Mouse (Mus musculus) ES-Bruce4 (cell line): ENCODE data around the gene Dvl3.

Experiments
- CTCF ChIP-seq: IDR thresholded peaks from one replicate; pipeline ENCODE4 v1.8.1; 2011; ENCODE audit warnings: low read depth, low read length
- EP300 ChIP-seq: IDR thresholded peaks from 2 replicates; pipeline ENCODE4 v1.6.1; 2011; ENCODE audit warnings: low read depth, low read length; ENCODE audit not compliant: insufficient read depth
- POLR2A ChIP-seq: IDR thresholded peaks from one replicate; pipeline ENCODE4 v1.8.1; 2011; ENCODE audit warnings: low read length; ENCODE audit not compliant: insufficient read depth

DNA sequence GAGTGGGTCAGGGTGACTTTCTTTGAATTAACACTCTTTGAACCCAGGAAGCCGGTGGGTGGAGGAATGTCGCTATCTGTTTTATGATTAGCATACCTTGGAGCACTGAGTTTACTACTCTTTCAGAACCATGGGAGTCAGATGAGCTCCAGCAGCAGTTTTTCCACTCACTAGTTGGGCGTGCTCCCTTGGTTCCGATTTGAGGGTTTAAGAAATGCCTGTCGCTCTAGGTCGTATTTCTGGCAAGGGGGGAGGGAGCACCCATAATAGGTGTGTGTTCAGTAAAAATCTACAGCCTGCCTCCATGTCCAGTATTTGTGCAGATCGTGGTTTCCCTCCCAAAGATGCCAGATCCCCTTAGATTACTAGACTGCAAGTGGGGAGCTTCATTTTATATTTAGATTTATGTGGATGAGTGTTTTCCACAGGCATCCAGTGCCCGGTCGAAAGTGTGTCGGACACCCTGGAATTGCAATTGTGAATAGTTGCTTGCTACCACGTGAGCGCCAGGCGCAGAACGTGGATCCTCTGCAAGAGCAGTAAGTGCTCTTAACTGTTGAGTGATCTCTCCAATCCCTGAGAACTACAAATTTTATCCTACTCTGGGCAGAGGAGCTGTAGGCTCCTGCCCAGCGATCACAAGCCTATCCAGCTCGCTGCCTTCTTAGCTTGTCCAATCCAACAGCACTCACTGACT, 18.7 kb upstream of the Dvl3 start:
- TF ChIP-seq EP300: no peak
- no peak for TF ChIP-seq POLR2A
- TF ChIP-seq CTCF: no peak
